Mouse (Mus musculus) cerebellum, postnatal 25 days (tissue): ENCODE measurements around the gene Arid2.

ENCODE experiments used
- DNase-seq, 2 experiments: peaks; one replicate each; pipeline ENCODE4 v3.0.0; 2021; ENCODE audit warnings: mixed read lengths in 2 of 2

Gene Arid2

GRCm38 (mm10) chr15:96345312-96345849, 58.1 kb downstream of the Arid2 start:
- DNase-seq = peak in 1 of 2 experiments; percentile 45

DNA sequence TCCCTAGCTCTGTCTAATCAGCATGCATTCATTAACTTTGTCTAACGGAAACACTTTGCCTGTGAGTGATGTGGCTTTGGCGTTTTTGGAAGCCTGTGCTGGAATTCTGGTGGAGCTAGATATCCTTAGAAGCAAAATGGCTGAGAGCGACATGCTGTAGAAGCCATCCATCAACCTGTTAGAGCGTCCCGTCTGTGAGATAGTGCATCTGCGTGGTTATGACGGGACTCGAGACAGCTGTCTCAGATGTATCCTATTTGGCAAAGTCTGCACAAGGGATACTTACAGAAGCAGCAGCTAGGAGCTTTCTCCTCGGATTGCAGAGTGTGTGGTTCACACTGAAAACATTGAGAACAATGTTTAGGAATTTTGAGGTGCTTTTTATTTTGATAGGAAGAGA, 64.1 kb downstream of the Arid2 start:
- no peak for DNase-seq

GRCm38 (mm10) chr15:96358871-96359270, 71.6 kb downstream of the Arid2 start:
- DNase-seq = no peak

- DNase-seq = no peak
These were observed 73.3 kb downstream of the Arid2 start for GRCm38 (mm10) chr15:96360614-96361013.

- peak in 1 of 2 experiments; percentile 31 for DNase-seq
These were observed 78.0 kb downstream of the Arid2 start for GRCm38 (mm10) chr15:96365351-96365750.

- DNase-seq = no peak
These were observed 79.1 kb downstream of the Arid2 start for GRCm38 (mm10) chr15:96366176-96366963.

GRCm38 (mm10) chr15:96371311-96371710, 84.0 kb downstream of the Arid2 start:
- DNase-seq = no peak

DNA sequence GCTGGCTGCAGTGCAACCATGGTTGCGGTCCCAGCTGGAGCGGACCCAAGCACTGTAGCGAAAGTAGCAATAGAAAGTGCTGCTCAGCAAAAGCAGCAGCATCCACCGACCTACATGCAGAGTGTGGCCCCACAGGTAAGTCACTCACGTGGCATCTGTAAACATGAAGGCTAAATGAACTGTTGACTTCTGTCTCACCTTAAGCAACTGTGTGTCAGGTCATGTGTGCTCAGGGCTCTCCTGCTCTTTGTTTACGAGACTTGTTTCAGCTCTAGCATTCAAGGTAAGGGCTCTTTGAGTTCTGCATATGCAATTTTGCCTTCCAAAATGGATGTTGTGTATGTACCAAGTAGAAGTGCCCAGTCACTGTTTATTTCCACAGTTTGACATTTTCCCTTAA, 85.3 kb downstream of the Arid2 start:
- no peak for DNase-seq

DNA sequence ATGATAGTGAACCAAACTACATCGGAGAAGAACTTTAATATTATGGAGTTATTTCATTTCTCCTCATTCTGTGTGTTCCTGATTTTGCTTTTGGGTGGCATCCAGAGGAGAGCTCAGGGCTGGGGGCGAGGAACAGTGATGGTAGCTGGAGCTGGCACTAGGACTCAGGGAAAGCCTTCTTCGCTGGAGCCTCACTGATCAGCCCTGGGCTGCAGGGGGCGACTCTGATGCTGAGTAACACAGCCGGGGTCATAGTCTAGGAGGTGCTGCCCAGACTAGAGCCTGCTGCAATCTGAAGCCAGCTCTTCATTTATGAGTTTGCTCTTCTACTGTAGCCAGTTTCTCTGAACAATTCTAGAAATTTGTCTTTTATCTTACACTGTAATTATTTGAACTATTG, 85.8 kb downstream of the Arid2 start:
- peak in 1 of 2 experiments; percentile 25 for DNase-seq

GRCm38 (mm10) chr15:96376214-96376613, 88.9 kb downstream of the Arid2 start:
- DNase-seq = no peak

- peak; percentile 42 to 61 for DNase-seq
These were observed 89.9 kb downstream of the Arid2 start for GRCm38 (mm10) chr15:96377263-96377662.

DNA sequence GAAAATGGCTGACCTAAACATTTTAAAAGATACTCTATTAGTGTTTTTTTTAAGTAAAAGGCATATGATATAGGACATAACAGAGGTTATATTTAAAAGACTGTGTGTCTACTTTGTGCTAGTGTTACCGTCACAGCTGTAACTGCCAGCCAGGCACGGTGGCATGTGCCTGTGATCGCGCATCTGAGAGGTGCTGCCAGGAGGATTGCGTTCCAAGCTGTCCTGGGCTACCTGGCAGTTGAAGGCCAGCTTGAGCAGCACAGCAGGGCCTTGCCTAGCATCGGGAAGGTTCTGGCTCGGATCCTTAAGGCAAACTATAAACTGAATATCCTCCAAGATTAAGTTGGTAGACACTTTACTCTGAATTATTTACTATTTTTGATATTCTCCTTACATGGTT, 90.4 kb downstream of the Arid2 start:
- peak; percentile 68 to 80 for DNase-seq

DNA sequence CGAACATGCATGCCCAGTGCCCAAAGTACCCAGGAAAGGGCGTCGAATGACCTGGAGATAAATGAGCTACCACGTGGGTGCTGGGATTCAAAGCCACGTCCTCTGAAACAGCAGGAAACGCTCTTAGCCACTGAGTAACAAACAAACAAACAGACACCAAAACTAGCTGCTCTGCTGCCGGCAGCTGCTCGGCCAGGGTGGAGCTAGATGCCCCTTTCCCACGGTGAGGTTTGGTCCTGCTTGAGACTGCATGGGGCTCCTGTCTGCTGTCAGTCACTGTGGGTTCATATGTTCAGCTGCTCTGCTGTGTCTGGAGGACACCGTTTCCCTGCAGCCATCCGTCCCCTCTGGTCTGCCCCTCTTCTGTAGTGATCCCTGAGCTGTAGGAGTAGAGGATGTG, 94.9 kb downstream of the Arid2 start:
- no peak for DNase-seq

DNA sequence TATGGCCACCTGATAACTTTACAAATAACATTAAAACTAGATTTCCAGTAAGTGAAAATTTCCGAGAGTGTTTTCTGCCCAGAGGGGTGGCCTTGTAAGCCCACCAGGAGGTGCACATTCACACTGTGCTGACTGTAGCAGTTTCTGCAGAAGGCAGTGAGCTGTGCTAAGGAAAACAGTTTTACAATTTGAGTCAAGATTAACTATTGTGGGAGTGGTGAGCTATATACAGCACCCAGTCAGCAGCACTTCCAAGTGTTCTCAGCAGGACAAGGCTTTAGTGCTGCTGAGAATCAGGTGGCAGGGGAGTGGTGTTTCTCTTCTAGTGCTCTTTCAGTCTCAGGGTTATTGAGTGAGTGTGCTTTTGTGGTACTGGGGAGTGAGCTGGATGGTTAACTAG, 101.2 kb downstream of the Arid2 start:
- DNase-seq = no peak

- DNase-seq = no peak
These were observed 105.6 kb downstream of the Arid2 start for GRCm38 (mm10) chr15:96392878-96393277.

DNA sequence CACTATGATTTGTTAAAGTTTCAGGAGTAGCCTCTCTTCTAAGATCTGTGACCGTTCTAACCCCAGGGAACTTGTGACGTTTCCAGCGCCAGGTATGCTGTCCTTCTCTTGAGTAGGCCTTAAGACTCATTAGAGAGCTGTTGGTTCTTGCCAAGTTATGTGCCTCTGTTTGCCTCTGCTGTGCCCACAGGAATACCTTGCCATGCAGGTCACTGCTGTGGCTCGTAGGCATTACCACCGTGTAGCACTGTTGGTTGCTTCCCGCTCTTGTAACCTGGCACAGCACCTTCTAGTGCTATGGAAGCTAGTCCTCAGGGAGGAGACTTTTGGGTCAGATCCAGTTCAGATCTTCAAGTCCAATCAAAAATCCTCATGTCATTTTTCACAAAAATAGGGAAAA, 107.8 kb downstream of the Arid2 start:
- no peak for DNase-seq

- DNase-seq = no peak
These were observed 109.5 kb downstream of the Arid2 start for GRCm38 (mm10) chr15:96396641-96397344.

DNA sequence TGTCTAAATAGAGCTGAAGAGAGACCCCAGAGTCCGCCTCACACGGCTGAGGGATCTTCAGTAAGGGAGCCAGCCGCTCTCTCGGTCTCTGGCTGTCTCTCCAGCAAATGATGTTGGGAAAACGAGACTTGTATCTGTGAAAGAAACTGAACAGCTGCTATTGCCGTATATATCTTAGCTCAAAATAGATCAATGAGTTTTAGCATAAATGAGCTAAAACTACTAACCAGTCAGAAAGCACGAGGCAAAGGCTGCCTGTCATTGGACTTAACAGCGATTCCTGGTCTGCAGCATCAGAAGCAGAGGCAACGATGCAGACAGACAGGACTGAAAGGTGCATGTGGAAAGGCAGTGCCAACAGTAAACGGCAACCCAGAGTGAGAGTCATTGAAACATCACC, 111.0 kb downstream of the Arid2 start:
- no peak for DNase-seq

DNA sequence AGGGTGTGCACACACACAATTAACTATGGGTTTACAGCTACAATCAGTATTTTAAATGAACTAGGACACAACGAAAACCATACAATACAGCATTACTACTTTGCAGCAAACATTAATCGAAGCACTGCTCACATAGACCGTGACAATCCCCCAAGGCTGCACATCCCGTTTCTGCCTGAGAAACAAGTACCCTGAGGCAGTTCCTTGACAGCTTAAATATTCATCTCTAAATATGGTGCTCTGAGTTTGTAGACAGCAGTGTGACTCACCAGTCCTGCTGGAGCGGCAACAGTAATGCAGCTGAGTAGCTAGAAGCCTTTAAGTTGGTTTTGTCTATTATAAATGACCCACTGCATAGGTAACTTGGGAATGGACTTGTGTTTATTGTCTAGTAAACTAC, 118.2 kb downstream of the Arid2 start:
- DNase-seq = no peak

- DNase-seq = no peak
These were observed 118.9 kb downstream of the Arid2 start for GRCm38 (mm10) chr15:96406253-96406652.

- no peak for DNase-seq
These were observed 119.8 kb downstream of the Arid2 start for GRCm38 (mm10) chr15:96407151-96407550.

DNA sequence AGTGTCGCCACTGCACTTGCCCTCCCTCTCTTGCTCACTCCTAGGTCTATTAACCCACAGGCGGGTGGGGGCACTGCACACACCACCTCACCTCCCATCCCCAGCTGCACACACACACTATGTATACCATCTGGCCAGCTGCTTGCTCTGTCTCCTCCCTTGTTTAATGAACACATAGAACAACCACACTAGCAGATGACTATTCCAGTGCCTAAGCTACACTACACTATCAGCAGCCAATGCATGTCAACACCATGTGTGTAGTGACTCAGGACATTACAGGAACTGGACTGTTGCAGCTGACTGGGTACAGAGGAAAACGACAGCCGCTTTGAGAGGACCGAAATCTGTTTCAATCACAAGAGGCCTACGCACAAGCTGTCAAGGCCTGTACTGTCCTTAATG, 121.4 kb downstream of the Arid2 start:
- no peak for DNase-seq

GRCm38 (mm10) chr15:96418161-96418560, 130.8 kb downstream of the Arid2 start:
- DNase-seq = no peak

DNA sequence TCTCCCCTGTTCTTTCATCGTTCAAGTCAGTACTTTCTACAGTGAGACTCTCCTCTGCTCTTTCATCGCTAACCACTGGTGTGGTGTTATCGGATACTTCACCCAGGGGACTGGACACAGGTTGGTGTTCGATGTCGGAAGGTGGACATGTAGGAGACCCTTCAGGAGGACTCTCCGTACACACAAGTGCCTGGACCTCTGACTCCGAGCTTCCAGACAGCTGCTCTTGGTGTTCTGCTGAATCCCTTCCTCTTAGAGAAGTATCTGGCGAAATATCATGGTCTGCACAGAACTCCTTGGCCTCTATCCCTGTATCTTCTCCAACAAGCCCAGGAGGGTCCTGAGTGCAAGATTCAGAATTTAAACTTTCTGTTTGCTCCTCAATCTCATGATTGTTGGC, 132.6 kb downstream of the Arid2 start:
- DNase-seq = no peak
